Mouse (Mus musculus) liver, embryonic 12.5 days (tissue): ENCODE measurements around the gene Nrgn. TPM values are rescaled to one million over a fixed set of nuclear protein-coding genes. Genes with fewer than 3 reads are reported as not detected.

Source experiments
- ATAC-seq: fragments of 200-750 bp; cut with Nextera tagmentation; 2 replicates; pipeline ENCODE4 v1.8.0; 2017; ENCODE audit warnings: moderate number of reproducible peaks, mild to moderate bottlenecking, moderate library complexity
- H3K27ac ChIP-seq: fragments of 300-500 bp; sonication (generic); 2 replicates; pipeline ENCODE4 v1.5.1; 2016; ENCODE audit warnings: mild to moderate bottlenecking
- H3K27me3 ChIP-seq: fragments of 300-500 bp; sonication (generic); replicated peaks from 2 replicates; pipeline ENCODE4 v1.6.1; 2016; ENCODE audit warnings: mild to moderate bottlenecking, moderate library complexity
- H3K36me3 ChIP-seq: fragments of 300-500 bp; sonication (generic); 2 replicates; pipeline ENCODE4 v1.6.1; 2016; ENCODE audit warnings: mild to moderate bottlenecking, moderate library complexity
- H3K4me1 ChIP-seq: fragments of 300-500 bp; sonication (generic); 2 replicates; pipeline ENCODE4 v1.6.1; 2016
- H3K4me2 ChIP-seq: fragments of 300-500 bp; sonication (generic); 2 replicates; pipeline ENCODE4 v1.6.1; 2016; ENCODE audit warnings: mild to moderate bottlenecking, moderate library complexity
- H3K4me3 ChIP-seq: fragments of 300-500 bp; sonication (generic); 2 replicates; pipeline ENCODE4 v1.5.1; 2016; ENCODE audit warnings: mild to moderate bottlenecking, moderate library complexity
- H3K9ac ChIP-seq: fragments of 300-500 bp; sonication (generic); 2 replicates; pipeline ENCODE4 v1.6.1; 2016; ENCODE audit warnings: mild to moderate bottlenecking, moderate library complexity
- H3K9me3 ChIP-seq: fragments of 300-500 bp; sonication (generic); replicated peaks from 2 replicates; pipeline ENCODE4 v1.6.1; 2016; ENCODE audit warnings: mild to moderate bottlenecking, moderate library complexity
- WGBS: fragments of 180-500 bp; shearing (Covaris S2); methylation state at CpG from one replicate; pipeline ENCODE4 v1.1.7; 2016; ENCODE audit not compliant: insufficient replicate concordance; 5-methylcytosine and 5-hydroxymethylcytosine counted together
- polyA plus RNA-seq: library from polyadenylated mRNA; unstranded; fragments of >200 nt; fragmentation: Nextera tagmentation; extraction: Ambion mirVana; gene quantifications from 2 replicates; pipeline ENCODE4 v1.2.1, GENCODE M21; 2016

The Nrgn gene
- polyA plus RNA-seq, 1 experiment from 2014 or later = 23.4 TPM

DNA sequence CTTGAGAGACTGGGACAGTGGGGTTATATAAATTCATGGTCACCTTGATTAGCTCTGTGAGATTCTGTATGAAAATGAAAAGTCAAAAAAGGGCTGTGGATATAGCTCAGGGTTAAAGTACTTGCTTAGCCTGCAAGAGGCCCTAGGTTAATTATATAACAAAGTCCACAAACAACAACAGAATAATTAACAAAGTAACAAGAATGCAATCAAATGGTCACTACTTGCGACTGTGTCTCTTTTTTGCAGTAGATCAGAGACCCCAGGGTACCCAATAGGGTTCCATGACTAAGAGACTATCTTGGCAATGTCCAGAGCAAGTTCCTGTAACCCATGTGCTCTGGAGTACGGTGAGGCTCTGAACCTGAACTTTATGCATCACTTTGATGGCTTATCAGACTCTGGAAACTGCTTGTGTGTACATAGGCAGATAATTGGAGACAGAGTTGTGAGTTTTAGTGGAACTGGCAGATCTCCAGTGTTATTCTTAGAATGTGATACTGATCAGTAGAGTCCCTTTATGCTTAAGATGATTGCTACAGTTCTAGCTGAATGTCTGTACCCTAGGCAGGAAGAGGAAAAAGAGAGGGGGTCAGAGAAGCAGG is 16.6 kb upstream of the Nrgn start:
- Histone ChIP-seq H3K27me3 (no peaks in the 10 kb centered on the region), H3K27ac (peak overlapping the region; percentile 36; the same call in 1 of the 2 replicates), H3K9me3 (no peaks in the 10 kb centered on the region), H3K9ac (no peak overlapping the region), H3K4me1 (peaks cover 77% of the 10 kb centered on the region), H3K36me3 (no peaks in the 10 kb centered on the region), H3K4me2 (no peak overlapping the region), H3K4me3 (no peak overlapping the region)
- ATAC-seq = peak; percentile 61
- 43% methylated on average over 2 of the region's 2 CpGs for WGBS

GRCm38 (mm10) chr9:37568605-37569214 is 16.0 kb upstream of the Nrgn start:
- ATAC-seq = peak; percentile 25; the same call in 1 of the 2 replicates
- Histone ChIP-seq H3K9ac (0 out of 2 replicates have a peak overlapping the region, but pooled peaks have one; percentile 1), H3K27me3 (no peaks in the 10 kb centered on the region), H3K4me3 (no peak overlapping the region), H3K27ac (peak overlapping the region; percentile 42), H3K36me3 (no peaks in the 10 kb centered on the region), H3K9me3 (no peaks in the 10 kb centered on the region), H3K4me1 (peaks cover 83% of the 10 kb centered on the region), H3K4me2 (peak overlapping the region; percentile 57)
- 34% methylated on average over 4 of the region's 4 CpGs for WGBS

- H3K4me1 ChIP-seq = peaks cover 86% of the 10 kb centered on the region
- peak; percentile 33 for ATAC-seq
- H3K4me3 ChIP-seq = peak overlapping the region; percentile 15
- H3K9ac ChIP-seq = peak overlapping the region; percentile 1; the same call in 1 of the 2 replicates
- 14% methylated on average over 15 of the region's 15 CpGs for WGBS
- H3K27me3 ChIP-seq = no peaks in the 10 kb centered on the region
- no peaks in the 10 kb centered on the region for H3K36me3 ChIP-seq
- no peaks in the 10 kb centered on the region for H3K9me3 ChIP-seq
- H3K4me2 ChIP-seq = peak overlapping the region; percentile 57
- peak overlapping the region; percentile 42 for H3K27ac ChIP-seq
Observed at GRCm38 (mm10) chr9:37567892-37568604, 15.3 kb upstream of the Nrgn start.

GRCm38 (mm10) chr9:37567454-37567853 is 14.8 kb upstream of the Nrgn start:
- H3K4me1 ChIP-seq = peaks cover 85% of the 10 kb centered on the region
- peak overlapping the region; percentile 1; the same call in 1 of the 2 replicates for H3K9ac ChIP-seq
- peak; percentile 69 for ATAC-seq
- no peaks in the 10 kb centered on the region for H3K9me3 ChIP-seq
- no peaks in the 10 kb centered on the region for H3K27me3 ChIP-seq
- no peaks in the 10 kb centered on the region for H3K36me3 ChIP-seq
- peak overlapping the region; percentile 15; the same call in 1 of the 2 replicates for H3K4me3 ChIP-seq
- H3K27ac ChIP-seq = peak overlapping the region; percentile 42
- WGBS = 22% methylated on average over 5 of the region's 5 CpGs
- peak overlapping the region; percentile 57 for H3K4me2 ChIP-seq

DNA sequence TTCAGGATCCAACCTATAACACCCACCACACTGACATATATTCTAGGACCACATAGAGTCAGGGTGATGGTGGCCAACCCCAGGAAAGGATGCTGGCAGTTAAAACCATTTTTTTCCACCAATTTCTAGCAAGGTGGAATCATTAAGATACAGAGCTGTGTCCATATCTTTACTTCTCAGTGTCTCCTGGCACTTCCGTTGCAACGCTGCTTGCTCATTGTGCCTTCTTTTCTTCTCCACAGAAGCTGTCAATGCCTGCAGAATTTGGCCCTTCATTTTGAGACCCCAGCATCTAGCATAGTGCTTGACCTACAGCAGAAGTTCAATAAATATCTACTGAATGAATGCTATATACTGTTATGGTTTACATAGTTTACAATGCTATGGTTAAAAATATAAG is 14.3 kb upstream of the Nrgn start:
- H3K27me3 ChIP-seq = no peaks in the 10 kb centered on the region
- H3K4me3 ChIP-seq = no peak overlapping the region
- H3K4me2 ChIP-seq = peak overlapping the region; percentile 57; the same call in 1 of the 2 replicates
- 33% methylated on average over 2 of the region's 2 CpGs for WGBS
- no peak for ATAC-seq
- peaks cover 85% of the 10 kb centered on the region for H3K4me1 ChIP-seq
- H3K36me3 ChIP-seq = no peaks in the 10 kb centered on the region
- H3K27ac ChIP-seq = peak overlapping the region; percentile 39; the same call in 1 of the 2 replicates
- H3K9ac ChIP-seq = no peak overlapping the region
- no peaks in the 10 kb centered on the region for H3K9me3 ChIP-seq

GRCm38 (mm10) chr9:37563805-37564204 is 11.1 kb upstream of the Nrgn start:
- H3K4me2 ChIP-seq = no peak overlapping the region
- H3K4me1 ChIP-seq = peaks cover 58% of the 10 kb centered on the region
- ATAC-seq = no peak; the same call in 1 of the 2 replicates
- H3K27ac ChIP-seq = no peak overlapping the region
- no peak overlapping the region for H3K9ac ChIP-seq
- no peaks in the 10 kb centered on the region for H3K36me3 ChIP-seq
- WGBS = 0% methylated on average over 1 of the region's 1 CpGs
- no peaks in the 10 kb centered on the region; the same call in 1 of the 2 replicates for H3K27me3 ChIP-seq
- H3K4me3 ChIP-seq = no peak overlapping the region
- H3K9me3 ChIP-seq = no peaks in the 10 kb centered on the region

- Histone ChIP-seq H3K9ac (no peak overlapping the region), H3K27me3 (peaks cover under 1% of the 10 kb centered on the region; the same call in 1 of the 2 replicates)
- 81% methylated on average over 2 of the region's 2 CpGs for WGBS
Observed at GRCm38 (mm10) chr9:37560617-37561016, 7.9 kb upstream of the Nrgn start.

GRCm38 (mm10) chr9:37556366-37556765 is 3.7 kb upstream of the Nrgn start:
- no peak overlapping the region for H3K4me2 ChIP-seq
- no peak overlapping the region for H3K9ac ChIP-seq
- peaks cover 44% of the 10 kb centered on the region for H3K4me1 ChIP-seq
- 56% methylated on average over 3 of the region's 3 CpGs for WGBS
- ATAC-seq = no peak
- H3K36me3 ChIP-seq = no peaks in the 10 kb centered on the region
- H3K27ac ChIP-seq = no peak overlapping the region
- H3K4me3 ChIP-seq = no peak overlapping the region
- peaks cover 18% of the 10 kb centered on the region for H3K27me3 ChIP-seq
- H3K9me3 ChIP-seq = no peaks in the 10 kb centered on the region

More at GRCm38 (mm10) chr9:37560617-37561016, 7.9 kb upstream of the Nrgn start:
- H3K4me1 ChIP-seq = peaks cover 28% of the 10 kb centered on the region
- no peak overlapping the region for H3K4me2 ChIP-seq
- H3K27ac ChIP-seq = no peak overlapping the region
- ATAC-seq = no peak
- H3K36me3 ChIP-seq = no peaks in the 10 kb centered on the region
- H3K9me3 ChIP-seq = no peaks in the 10 kb centered on the region
- H3K4me3 ChIP-seq = no peak overlapping the region

DNA sequence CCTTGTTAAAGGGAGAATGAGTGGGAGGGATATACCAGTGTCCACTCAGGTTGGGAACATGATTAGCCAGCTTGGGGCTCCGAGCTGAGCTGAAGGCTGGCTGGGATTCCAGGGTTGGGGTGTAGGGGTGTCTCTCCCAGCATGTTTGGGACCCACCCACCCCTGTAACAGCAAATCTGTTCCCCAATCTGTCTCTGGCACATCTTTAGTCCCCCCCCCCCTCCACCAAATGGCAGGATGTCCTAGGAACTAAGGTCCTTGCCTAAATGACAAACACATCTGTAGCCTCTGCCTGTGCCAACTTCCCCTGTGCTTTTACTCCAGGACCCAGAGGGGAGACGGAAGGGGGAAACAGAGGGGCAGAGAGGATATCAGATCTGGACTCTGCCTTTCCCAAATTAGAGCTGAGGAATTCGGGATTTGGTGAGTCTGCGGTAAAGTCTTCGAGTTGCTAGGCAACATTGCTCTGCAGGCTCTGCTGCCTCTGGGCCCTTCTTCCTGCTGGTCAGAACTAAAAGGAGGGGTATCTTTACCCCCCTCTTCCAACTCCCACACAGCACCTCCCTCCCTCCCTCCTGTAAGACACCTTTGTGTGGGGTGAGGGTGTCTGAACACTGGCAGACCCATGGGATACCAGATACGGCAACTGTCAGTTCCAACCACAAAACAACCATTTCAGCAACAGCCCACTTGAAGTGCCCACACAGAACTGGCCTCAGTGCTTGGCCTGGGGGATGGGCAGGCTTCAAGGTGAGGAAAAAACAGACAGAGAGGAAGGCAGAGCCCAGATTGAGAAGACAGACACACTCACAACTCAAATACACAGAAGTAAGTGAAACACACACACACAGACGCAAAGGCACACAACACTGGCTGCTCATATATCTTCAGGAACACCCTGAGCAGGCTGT is 2.4 kb upstream of the Nrgn start, which contains the start of gene Siae:
Gene Siae, plus strand, starts transcription at position 861 of the 911 bp plus-strand sequence.
- WGBS = 27% methylated on average over 7 of the region's 7 CpGs
- ATAC-seq = no peak
- no peak within 1 kb of the TSS for H3K9ac ChIP-seq
- no peaks in the 10 kb centered on the region for H3K36me3 ChIP-seq
- H3K27me3 ChIP-seq = peaks cover 31% of the 10 kb centered on the region
- H3K9me3 ChIP-seq = no peaks in the 10 kb centered on the region
- peak within 1 kb of the TSS; percentile 47 for H3K27ac ChIP-seq
- H3K4me2 ChIP-seq = no peak within 1 kb of the TSS
- H3K4me1 ChIP-seq = peaks cover 46% of the 10 kb centered on the region
- no peak within 1 kb of the TSS for H3K4me3 ChIP-seq

GRCm38 (mm10) chr9:37554279-37554678 is 1.6 kb upstream of the Nrgn start:
- Histone ChIP-seq H3K4me2 (no peak overlapping the region), H3K27me3 (peaks cover 37% of the 10 kb centered on the region), H3K36me3 (no peaks in the 10 kb centered on the region), H3K9ac (no peak overlapping the region), H3K27ac (peak overlapping the region; percentile 47; the same call in 1 of the 2 replicates), H3K4me1 (peaks cover 46% of the 10 kb centered on the region), H3K9me3 (no peaks in the 10 kb centered on the region), H3K4me3 (no peak overlapping the region)
- ATAC-seq = peak; percentile 78
- WGBS = 20% methylated on average over 1 of the region's 1 CpGs
